Mouse (Mus musculus) hindbrain, embryonic 10.5 days (tissue): ENCODE results near the gene Trim16. TPM values are rescaled to one million over a fixed set of nuclear protein-coding genes. Genes with fewer than 3 reads are reported as not detected.

Experiments
- DNase-seq: peaks from one replicate; pipeline ENCODE4 v3.0.0-alpha.2; 2017; ENCODE audit warnings: low spot score
- H3K27ac ChIP-seq: fragments of 300-500 bp; sonication (generic); 2 replicates; pipeline ENCODE4 v1.5.1; 2016; ENCODE audit warnings: mild to moderate bottlenecking, moderate library complexity
- H3K27me3 ChIP-seq: fragments of 300-500 bp; sonication (generic); 2 replicates; pipeline ENCODE4 v1.6.1; 2016; ENCODE audit warnings: mild to moderate bottlenecking; ENCODE audit not compliant: poor library complexity, insufficient read depth, severe bottlenecking
- H3K36me3 ChIP-seq: fragments of 300-500 bp; sonication (generic); 2 replicates; pipeline ENCODE4 v1.6.1; 2016; ENCODE audit warnings: mild to moderate bottlenecking, moderate library complexity
- H3K4me1 ChIP-seq: fragments of 300-500 bp; sonication (generic); replicated peaks from 2 replicates; pipeline ENCODE4 v1.6.1; 2016; ENCODE audit warnings: mild to moderate bottlenecking
- H3K4me3 ChIP-seq: fragments of 300-500 bp; sonication (generic); 2 replicates; pipeline ENCODE4 v1.5.1; 2016; ENCODE audit warnings: mild to moderate bottlenecking, moderate library complexity
- H3K9me3 ChIP-seq: fragments of 300-500 bp; sonication (generic); 2 replicates; pipeline ENCODE4 v1.6.1; 2016; ENCODE audit warnings: mild to moderate bottlenecking, moderate library complexity
- WGBS: fragments of 180-500 bp; shearing (Covaris S2); methylation state at CpG from one replicate; pipeline ENCODE4 v1.1.7; 2016; 5-methylcytosine and 5-hydroxymethylcytosine counted together
- polyA plus RNA-seq: library from polyadenylated mRNA; unstranded; fragments of >200 nt; fragmentation: Nextera tagmentation; extraction: Ambion mirVana; gene quantifications from 2 replicates; pipeline ENCODE4 v1.2.1, GENCODE M21; 2016

Trim16 gene
- 4.4 and 6.1 TPM in 2 replicates for polyA plus RNA-seq

DNA sequence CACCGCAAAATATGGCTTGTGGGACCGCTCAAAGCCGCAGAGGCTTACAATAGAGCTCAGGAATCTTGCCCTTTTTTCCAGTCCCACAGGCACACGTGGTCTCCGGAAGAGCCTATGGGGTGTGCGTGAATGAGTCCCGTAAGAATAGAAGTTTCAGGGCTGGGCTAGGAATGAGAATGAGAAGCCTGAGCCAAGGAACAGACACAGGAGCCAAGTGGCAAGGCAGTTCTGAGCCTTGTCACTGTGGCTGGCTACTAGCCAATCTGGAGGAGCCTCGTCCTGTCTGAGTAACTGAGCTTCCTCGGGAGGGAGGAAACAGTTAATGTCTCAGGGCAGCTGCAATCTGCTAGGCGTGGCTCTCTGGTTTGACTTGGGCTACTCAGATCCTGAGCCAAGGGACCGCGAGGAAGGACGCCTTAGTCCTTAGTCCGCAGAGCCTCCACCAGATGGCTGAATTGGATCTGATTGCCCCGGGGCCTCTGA, at the start of gene Trim16:
TSS of gene Trim16 (plus strand) at position 173 of the 483 bp plus-strand sequence.
- Histone ChIP-seq H3K27me3 (0 out of 2 replicates have a peak, but pooled peaks cover 4% of the 10 kb centered on the region), H3K4me3 (peak within 1 kb of the TSS; percentile 50), H3K36me3 (no peaks in the 10 kb centered on the region), H3K4me1 (peaks cover 24% of the 10 kb centered on the region), H3K9me3 (no peaks in the 10 kb centered on the region), H3K27ac (peak within 1 kb of the TSS; percentile 84)
- peak; percentile 59 for DNase-seq
- 15% methylated on average over 15 of the region's 15 CpGs for WGBS

DNA sequence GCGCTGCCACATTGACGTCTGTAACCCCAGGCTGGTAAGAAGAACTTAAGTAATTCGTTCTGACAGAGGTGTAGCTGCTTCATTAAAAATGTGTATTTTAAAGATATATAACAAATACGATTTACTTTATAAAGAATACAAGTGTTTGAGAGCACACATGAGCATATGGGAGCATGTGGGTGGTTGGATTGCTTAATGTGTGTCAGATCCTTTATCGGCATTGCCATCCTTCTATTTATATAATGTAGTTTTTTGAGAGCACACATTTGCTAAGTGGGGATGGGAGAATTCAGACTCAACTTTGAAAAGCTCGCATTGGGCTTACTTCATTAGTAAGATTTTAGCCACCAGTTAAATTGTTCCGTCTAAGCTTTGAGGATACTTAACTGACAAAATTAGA, 43.5 kb upstream of the Trim16 start:
- no peak overlapping the region for H3K4me3 ChIP-seq
- no peaks in the 10 kb centered on the region for H3K27me3 ChIP-seq
- WGBS, result 93% methylated on average over 7 of the region's 7 CpGs
- no peaks in the 10 kb centered on the region for H3K4me1 ChIP-seq
- peaks cover 70% of the 10 kb centered on the region for H3K9me3 ChIP-seq
- peaks cover 69% of the 10 kb centered on the region for H3K36me3 ChIP-seq
- no peak overlapping the region for H3K27ac ChIP-seq
- DNase-seq, result no peak

- H3K4me3 ChIP-seq, result peak within 1 kb of the TSS; percentile 60
- peak; percentile 94 for DNase-seq
- H3K4me1 ChIP-seq, result peaks cover 10% of the 10 kb centered on the region
- H3K9me3 ChIP-seq, result peaks cover 7% of the 10 kb centered on the region; the same call in 1 of the 2 replicates
- peaks cover 38% of the 10 kb centered on the region for H3K36me3 ChIP-seq
- peak within 1 kb of the TSS; percentile 90 for H3K27ac ChIP-seq
- H3K27me3 ChIP-seq, result no peaks in the 10 kb centered on the region
- 6% methylated on average over 34 of the region's 34 CpGs for WGBS
Measured at GRCm38 (mm10) chr11:62788935-62789616, 31.0 kb upstream of the Trim16 start, which contains the start of gene Zfp286. TSS of gene Zfp286 (minus strand) at chr11:62789462.

- peaks cover 33% of the 10 kb centered on the region for H3K36me3 ChIP-seq
- WGBS, result 54% methylated on average over 3 of the region's 3 CpGs
- H3K27me3 ChIP-seq, result no peaks in the 10 kb centered on the region
- H3K27ac ChIP-seq, result peak overlapping the region; percentile 90
- peak overlapping the region; percentile 60 for H3K4me3 ChIP-seq
- DNase-seq, result no peak
- peaks cover 2% of the 10 kb centered on the region; the same call in 1 of the 2 replicates for H3K9me3 ChIP-seq
- peaks cover 10% of the 10 kb centered on the region for H3K4me1 ChIP-seq
Measured at GRCm38 (mm10) chr11:62789617-62789936, 30.5 kb upstream of the Trim16 start.

- Histone ChIP-seq H3K27me3 (no peaks in the 10 kb centered on the region), H3K4me1 (no peaks in the 10 kb centered on the region), H3K36me3 (no peaks in the 10 kb centered on the region), H3K27ac (no peak overlapping the region), H3K4me3 (no peak overlapping the region), H3K9me3 (peaks cover 6% of the 10 kb centered on the region)
- WGBS, result 52% methylated on average over 13 of the region's 13 CpGs
- DNase-seq, result no peak
Measured at GRCm38 (mm10) chr11:62804119-62804518, 15.9 kb upstream of the Trim16 start.

DNA sequence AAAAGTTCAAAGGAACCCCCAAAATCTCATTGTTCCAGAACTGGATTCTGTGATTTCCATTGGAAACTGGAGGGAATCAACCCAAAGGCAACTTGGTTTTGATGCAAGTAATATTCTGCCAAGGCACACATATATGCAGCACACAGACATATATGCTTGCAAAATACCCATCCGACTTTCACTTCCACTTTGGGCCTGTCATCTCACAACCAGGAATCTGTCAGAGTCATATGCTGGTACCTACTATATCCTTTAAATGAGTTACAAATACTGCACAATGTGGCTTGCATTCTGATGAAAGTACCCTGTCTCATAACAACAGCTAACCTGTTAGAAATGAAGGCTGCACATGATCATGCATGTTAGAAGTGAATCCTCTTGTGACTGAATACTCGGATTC, 12.1 kb upstream of the Trim16 start:
- no peaks in the 10 kb centered on the region for H3K4me1 ChIP-seq
- no peak overlapping the region for H3K4me3 ChIP-seq
- DNase-seq, result no peak
- no peaks in the 10 kb centered on the region for H3K27me3 ChIP-seq
- WGBS, result 87% methylated on average over 2 of the region's 2 CpGs
- peaks cover 5% of the 10 kb centered on the region for H3K9me3 ChIP-seq
- no peak overlapping the region for H3K27ac ChIP-seq
- no peaks in the 10 kb centered on the region for H3K36me3 ChIP-seq

DNA sequence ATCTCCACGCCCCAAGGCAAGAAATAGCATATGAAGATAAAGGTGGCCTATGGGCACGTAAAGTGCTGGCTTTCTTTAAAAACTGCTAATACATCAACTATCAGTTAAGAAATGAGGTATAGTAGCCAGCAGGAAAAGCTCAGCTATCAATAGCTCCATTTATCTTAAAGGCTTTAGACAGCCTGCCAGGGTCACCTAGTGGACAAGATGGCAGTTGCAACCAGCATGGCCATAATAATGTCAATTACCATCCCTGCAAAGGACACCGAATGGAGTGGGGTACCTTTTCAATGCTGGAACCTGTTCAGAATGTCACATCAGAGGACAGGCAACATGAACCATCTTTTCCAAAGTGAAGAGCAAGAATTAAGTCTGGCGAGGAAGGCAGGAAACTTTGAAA, 10.8 kb upstream of the Trim16 start:
- H3K4me1 ChIP-seq, result no peaks in the 10 kb centered on the region
- no peaks in the 10 kb centered on the region for H3K36me3 ChIP-seq
- 0 out of 2 replicates have a peak, but pooled peaks cover 4% of the 10 kb centered on the region for H3K27me3 ChIP-seq
- 74% methylated on average over 4 of the region's 4 CpGs for WGBS
- no peak for DNase-seq
- H3K9me3 ChIP-seq, result peaks cover 5% of the 10 kb centered on the region
- no peak overlapping the region for H3K27ac ChIP-seq
- H3K4me3 ChIP-seq, result no peak overlapping the region

DNA sequence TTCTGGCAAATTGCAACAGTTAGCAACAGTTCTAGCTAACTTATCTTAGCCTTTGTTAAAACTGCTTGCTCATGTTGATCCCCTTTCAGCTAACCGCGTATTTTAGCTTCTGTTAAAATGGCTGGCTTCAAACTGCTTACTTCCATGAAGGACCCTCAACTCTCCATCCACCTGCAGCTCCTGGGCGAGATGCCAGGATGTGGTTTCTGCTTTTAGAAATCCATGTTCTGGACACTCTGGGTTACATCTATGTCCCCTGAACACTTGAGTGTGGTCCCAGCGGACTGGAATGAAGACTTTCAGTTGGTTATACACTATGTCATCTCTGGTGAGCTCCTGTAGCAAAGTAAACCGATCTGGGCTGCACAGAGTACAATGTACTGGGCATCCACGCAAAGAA, 7.8 kb upstream of the Trim16 start:
- H3K9me3 ChIP-seq, result no peaks in the 10 kb centered on the region
- no peak for DNase-seq
- H3K36me3 ChIP-seq, result no peaks in the 10 kb centered on the region
- H3K4me3 ChIP-seq, result no peak overlapping the region
- WGBS, result 89% methylated on average over 6 of the region's 6 CpGs
- H3K27me3 ChIP-seq, result 0 out of 2 replicates have a peak, but pooled peaks cover 4% of the 10 kb centered on the region
- no peaks in the 10 kb centered on the region for H3K4me1 ChIP-seq
- H3K27ac ChIP-seq, result no peak overlapping the region

DNA sequence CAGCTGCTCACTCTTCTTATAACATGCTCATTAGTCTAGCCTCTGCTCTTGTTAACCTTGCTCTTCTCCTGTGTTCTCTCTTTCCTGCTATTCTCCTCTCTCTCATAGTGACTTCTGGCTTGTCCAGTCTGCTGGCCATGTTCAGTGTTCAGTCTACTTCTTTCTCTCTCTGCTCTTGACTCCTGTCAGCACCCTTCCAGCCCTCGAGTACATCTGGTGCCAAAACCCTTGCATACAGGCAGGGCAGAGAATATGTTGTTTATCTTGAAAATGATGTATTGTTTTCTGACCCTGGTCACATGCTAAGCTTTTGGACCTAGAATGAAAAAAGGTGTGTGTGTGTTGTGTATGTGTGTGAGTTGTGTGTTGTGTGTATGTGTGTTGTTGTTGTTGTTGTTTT, 6.5 kb upstream of the Trim16 start:
- H3K36me3 ChIP-seq, result no peaks in the 10 kb centered on the region
- WGBS, result 70% methylated on average over 1 of the region's 1 CpGs
- H3K27ac ChIP-seq, result no peak overlapping the region
- no peak overlapping the region for H3K4me3 ChIP-seq
- no peak for DNase-seq
- no peaks in the 10 kb centered on the region for H3K4me1 ChIP-seq
- 0 out of 2 replicates have a peak, but pooled peaks cover 4% of the 10 kb centered on the region for H3K27me3 ChIP-seq
- no peaks in the 10 kb centered on the region for H3K9me3 ChIP-seq

GRCm38 (mm10) chr11:62813970-62814624, 5.9 kb upstream of the Trim16 start:
- WGBS, result 67% methylated on average over 6 of the region's 6 CpGs
- H3K4me3 ChIP-seq, result no peak overlapping the region
- no peak for DNase-seq
- no peak overlapping the region for H3K27ac ChIP-seq
- H3K9me3 ChIP-seq, result no peaks in the 10 kb centered on the region
- H3K36me3 ChIP-seq, result no peaks in the 10 kb centered on the region
- no peaks in the 10 kb centered on the region for H3K4me1 ChIP-seq
- H3K27me3 ChIP-seq, result 0 out of 2 replicates have a peak, but pooled peaks cover 4% of the 10 kb centered on the region

GRCm38 (mm10) chr11:62814625-62815024, 5.4 kb upstream of the Trim16 start:
- 70% methylated on average over 4 of the region's 4 CpGs for WGBS

DNA sequence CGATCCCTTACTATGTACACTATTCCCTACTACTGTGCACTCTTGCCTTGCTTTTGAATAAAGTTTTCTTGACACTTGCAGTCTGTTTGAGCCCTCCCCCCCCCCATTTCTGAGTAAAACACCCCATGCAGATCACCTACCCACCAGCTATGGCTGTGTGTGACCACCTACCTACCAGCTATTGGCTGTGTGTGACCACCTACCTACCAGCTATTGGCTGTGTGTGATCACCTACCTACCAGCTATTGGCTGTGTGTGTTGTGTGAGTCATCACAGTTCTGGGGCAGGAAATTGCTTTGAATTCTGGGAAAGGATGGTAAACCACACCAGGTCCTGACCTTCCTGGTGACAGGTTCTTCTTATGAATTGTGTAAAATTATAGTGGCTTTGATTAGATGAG, 4.6 kb upstream of the Trim16 start:
- Histone ChIP-seq H3K27me3 (0 out of 2 replicates have a peak, but pooled peaks cover 4% of the 10 kb centered on the region), H3K9me3 (no peaks in the 10 kb centered on the region), H3K36me3 (no peaks in the 10 kb centered on the region), H3K4me1 (peaks cover 11% of the 10 kb centered on the region), H3K4me3 (no peak overlapping the region), H3K27ac (no peak overlapping the region)
- 76% methylated on average over 1 of the region's 1 CpGs for WGBS
- no peak for DNase-seq

More at GRCm38 (mm10) chr11:62814625-62815024, 5.4 kb upstream of the Trim16 start:
- Histone ChIP-seq H3K27me3 (0 out of 2 replicates have a peak, but pooled peaks cover 4% of the 10 kb centered on the region), H3K27ac (no peak overlapping the region), H3K36me3 (no peaks in the 10 kb centered on the region), H3K4me1 (peaks cover 3% of the 10 kb centered on the region; the same call in 1 of the 2 replicates), H3K9me3 (no peaks in the 10 kb centered on the region), H3K4me3 (no peak overlapping the region)
- no peak for DNase-seq

DNA sequence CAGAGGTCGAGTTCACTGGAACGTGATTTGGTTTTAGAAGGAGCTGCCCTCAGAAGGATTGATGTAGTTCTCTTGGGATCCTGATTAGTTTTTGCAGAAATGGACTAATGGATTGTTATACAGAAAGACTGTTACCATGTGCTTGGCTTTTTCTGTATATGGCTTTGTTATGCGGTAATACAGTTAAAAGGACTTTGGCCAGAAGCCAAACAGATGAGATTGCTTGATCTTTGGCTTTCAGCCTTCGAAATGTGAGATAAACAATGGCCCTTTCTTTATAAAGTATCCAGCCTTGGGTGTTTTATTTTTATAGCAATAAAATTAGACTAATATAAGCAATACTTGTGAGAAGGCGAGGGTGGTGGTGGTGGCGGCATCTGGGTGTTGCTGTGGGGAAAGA, 3.4 kb upstream of the Trim16 start:
- Histone ChIP-seq H3K36me3 (no peaks in the 10 kb centered on the region), H3K4me1 (peaks cover 20% of the 10 kb centered on the region), H3K4me3 (no peak overlapping the region), H3K27me3 (0 out of 2 replicates have a peak, but pooled peaks cover 8% of the 10 kb centered on the region), H3K27ac (no peak overlapping the region), H3K9me3 (no peaks in the 10 kb centered on the region)
- DNase-seq, result no peak
- 85% methylated on average over 6 of the region's 6 CpGs for WGBS
